Mouse (Mus musculus): ENCODE measurements around the gene Kbtbd4.

DNA sequence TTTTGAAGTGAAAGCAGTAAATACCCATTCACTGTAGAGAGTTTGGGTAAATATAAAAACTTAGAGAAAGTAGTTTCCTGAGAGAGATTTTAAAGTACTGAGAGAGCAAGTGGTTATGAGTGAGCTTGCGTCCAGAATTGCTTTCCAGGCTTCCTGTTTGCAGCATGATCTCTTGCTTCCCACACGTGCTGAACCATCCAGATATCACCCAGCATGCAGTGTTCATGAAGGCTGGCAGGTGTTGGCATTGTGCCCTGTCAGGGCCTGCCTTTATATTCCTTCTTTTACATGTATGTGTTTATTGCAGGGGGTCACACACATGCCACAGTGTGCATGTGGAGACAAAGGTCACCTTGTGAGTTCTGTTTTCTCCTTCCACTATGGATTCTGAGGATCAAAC, 29.3 kb upstream of the Kbtbd4 start:
- TF ChIP-seq FLI1 (IDR thresholded peaks at IDR 0.05; ENCODE audit: low read length) = no peak
- TF ChIP-seq GATA1 (IDR thresholded peaks at IDR 0.05; ENCODE audit: borderline replicate concordance, low read length) = no peak
